Comparison of ENCODE assay signal across 25 mouse cellular contexts in the genomic region with DNA sequence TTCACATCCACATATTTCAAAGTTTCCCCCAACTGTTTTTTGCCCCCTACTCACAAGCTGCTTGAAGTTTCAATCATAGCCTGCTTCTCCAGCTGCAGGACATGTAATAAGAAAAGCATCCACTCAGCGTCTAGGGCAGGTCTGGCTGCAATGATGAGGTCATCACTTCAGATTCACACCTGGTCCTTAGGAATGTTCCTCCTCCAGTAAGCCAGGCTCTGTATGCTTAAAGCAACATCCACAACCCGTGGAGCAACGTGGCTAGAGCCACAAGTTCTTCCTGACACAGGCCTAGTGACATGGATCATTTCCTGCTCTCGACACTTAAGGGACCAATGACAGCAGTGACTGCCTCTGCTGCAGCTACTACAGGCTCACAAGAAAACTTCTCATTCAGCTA. TPM values are rescaled to one million over a fixed set of nuclear protein-coding genes. Genes with fewer than 3 reads are reported as not detected.
DNase-seq lines count a peak whose midpoint lies in the region; ATAC-seq and TF ChIP-seq lines count a peak whose summit lies in the region.
"Had no signal": no experiment of that assay in that cellular context is flagged by ENCODE, and none has a peak within 500 bp of the region (broad histone marks: within the 10 kb centered on the region; RNA-seq: fewer than 3 reads in every experiment).

No protein-coding gene starts in this region.

- no peak overlapping the region for H3K4me3 ChIP-seq in intestine, postnatal 0 days (ENCODE audit: low read depth, low read length)
- no peak overlapping the region for H3K4me3 ChIP-seq in intestine, embryonic 16.5 days (ENCODE audit: low read length)
- H3K4me3 ChIP-seq in lung, adult 2 months (replicated peaks; ENCODE audit: extremely low read depth, low read depth, low read length): no peak overlapping the region
- H3K4me3 ChIP-seq: embryonic facial prominence, embryonic 13.5 days; forebrain, embryonic 10.5 days; heart, embryonic 15.5 days; liver, embryonic 13.5 days; midbrain, embryonic 15.5 days; neural tube, embryonic 15.5 days had no signal

- no peak for TF ChIP-seq POLR2A in lung, adult 2 months (IDR thresholded peaks at IDR 0.05; ENCODE audit: borderline replicate concordance, extremely low read depth, low read depth, low read length)

- peak; percentile 68 for ATAC-seq in intestine, postnatal 0 days
- no peak for ATAC-seq in intestine, embryonic 16.5 days
- no peak for ATAC-seq in erythroblast, adult 5-6 weeks (replicated peaks; ENCODE audit: low FRiP score, poor library complexity, severe bottlenecking)
- ATAC-seq: forebrain, postnatal 0 days; hindbrain, embryonic 16.5 days; midbrain, embryonic 15.5 days had no signal

- WGBS in intestine, postnatal 0 days: 40% methylated on average over 4 of the region's 4 CpGs
- 45% methylated on average over 4 of the region's 4 CpGs for WGBS in intestine, embryonic 16.5 days
- WGBS in lung, adult 2 months: 30% methylated on average over 4 of the region's 4 CpGs

- H3K9me3 ChIP-seq in intestine, postnatal 0 days (ENCODE audit: control insufficient read depth): no peaks in the 10 kb centered on the region
- H3K9me3 ChIP-seq in intestine, embryonic 16.5 days (ENCODE audit: control insufficient read depth, low read length): no peaks in the 10 kb centered on the region
- H3K9me3 ChIP-seq: embryonic facial prominence, embryonic 13.5 days; forebrain, embryonic 10.5 days; heart, embryonic 15.5 days; liver, embryonic 13.5 days; midbrain, embryonic 15.5 days; neural tube, embryonic 15.5 days had no signal

- H3K4me2 ChIP-seq in intestine, postnatal 0 days (replicated peaks; ENCODE audit: low read depth): no peak overlapping the region
- H3K4me2 ChIP-seq in intestine, embryonic 16.5 days (ENCODE audit: low read depth, low read length): no peak overlapping the region
- H3K4me2 ChIP-seq: embryonic facial prominence, embryonic 13.5 days; heart, embryonic 15.5 days; liver, embryonic 13.5 days; midbrain, embryonic 15.5 days; neural tube, embryonic 15.5 days had no signal

- no peaks in the 10 kb centered on the region for H3K36me3 ChIP-seq in intestine, postnatal 0 days (ENCODE audit: control insufficient read depth, insufficient read depth)
- no peaks in the 10 kb centered on the region for H3K36me3 ChIP-seq in intestine, embryonic 16.5 days (ENCODE audit: control insufficient read depth, insufficient read depth, low read length)
- H3K36me3 ChIP-seq: embryonic facial prominence, embryonic 13.5 days; heart, embryonic 15.5 days; liver, embryonic 13.5 days; midbrain, embryonic 15.5 days; neural tube, embryonic 15.5 days had no signal

- H3K27ac ChIP-seq in intestine, postnatal 0 days (ENCODE audit: low read depth, low read length): no peak overlapping the region; the same call in 1 of the 2 replicates
- no peak overlapping the region for H3K27ac ChIP-seq in intestine, embryonic 16.5 days (ENCODE audit: low read length)
- H3K27ac ChIP-seq: embryonic facial prominence, embryonic 13.5 days; forebrain, embryonic 10.5 days; heart, embryonic 15.5 days; liver, embryonic 13.5 days; midbrain, embryonic 15.5 days; neural tube, embryonic 15.5 days had no signal

- TF ChIP-seq CTCF in intestine, postnatal 0 days (IDR thresholded peaks at IDR 0.05; ENCODE audit: low read depth): no peak
- TF ChIP-seq CTCF in lung, adult 2 months (IDR thresholded peaks at IDR 0.05; ENCODE audit: insufficient read depth, low read length): no peak

- intact Hi-C loops in gastrocnemius, postnatal 36 days (cut with DNase I): no loop called here

- peak; percentile 33 for DNase-seq in R1 (ENCODE audit: low read depth, low spot score)
- DNase-seq in lung, adult 2 months: peak; percentile 36
- peak; percentile 24 to 48 for DNase-seq in lung, postnatal 4 days
- DNase-seq in gastrocnemius, postnatal 36 days: no peak
- DNase-seq: adrenal gland, postnatal 10 days; cerebellum, adult 9-10 months; forebrain, postnatal 0 days; kidney, adult 11 months; kidney, postnatal 10 days; left cerebral cortex, postnatal 4 days; liver, embryonic 13.5 days; thymus, postnatal 36 days had no signal

- no peak overlapping the region for H3K9ac ChIP-seq in intestine, postnatal 0 days (ENCODE audit: low read depth, low read length)
- H3K9ac ChIP-seq in intestine, embryonic 16.5 days (ENCODE audit: low read depth, low read length): no peak overlapping the region
- H3K9ac ChIP-seq: embryonic facial prominence, embryonic 13.5 days; forebrain, postnatal 0 days; heart, embryonic 15.5 days; liver, embryonic 13.5 days; midbrain, embryonic 15.5 days; neural tube, embryonic 15.5 days had no signal

- no peaks in the 10 kb centered on the region for H3K4me1 ChIP-seq in intestine, postnatal 0 days (replicated peaks; ENCODE audit: control insufficient read depth, insufficient read depth, low read length)
- no peaks in the 10 kb centered on the region for H3K4me1 ChIP-seq in intestine, embryonic 16.5 days (ENCODE audit: control insufficient read depth, insufficient read depth, low read length)
- no peaks in the 10 kb centered on the region for H3K4me1 ChIP-seq in lung, adult 2 months (ENCODE audit: control insufficient read depth, insufficient read depth, low read length)
- H3K4me1 ChIP-seq: embryonic facial prominence, embryonic 13.5 days; midbrain, embryonic 15.5 days; neural tube, embryonic 15.5 days had no signal

- no peaks in the 10 kb centered on the region for H3K27me3 ChIP-seq in intestine, postnatal 0 days (replicated peaks; ENCODE audit: control insufficient read depth, insufficient read depth, low read length)
- H3K27me3 ChIP-seq in intestine, embryonic 16.5 days (replicated peaks; ENCODE audit: control insufficient read depth, insufficient read depth, low read length): no peaks in the 10 kb centered on the region
- H3K27me3 ChIP-seq: embryonic facial prominence, embryonic 13.5 days; heart, embryonic 15.5 days; liver, embryonic 13.5 days; midbrain, embryonic 15.5 days; neural tube, embryonic 15.5 days had no signal

RNA-seq across cellular contexts. Expression of gene Usp54, which starts 9.6 kb away (rescaled TPM):
- polyA plus RNA-seq in intestine, postnatal 0 days (2015; fragmentation: Nextera tagmentation; extraction: Ambion mirVana): 2.2 and 2.6 TPM in 2 replicates
- 3.1 and 3.3 TPM in 2 replicates for polyA plus RNA-seq in intestine, embryonic 16.5 days (2015; fragmentation: Nextera tagmentation; extraction: Ambion mirVana)
- 14.9 and 17.6 TPM in 2 replicates for polyA plus RNA-seq in lung, adult 2 months (2012; rRNA removed)
- total RNA-seq in erythroblast, adult 5-6 weeks (2015; ENCODE audit: low replicate concordance): 0.58 and 1.7 TPM in 2 replicates
- 2.0 and 3.2 TPM in 2 replicates for total RNA-seq in erythroblast, adult 5-6 weeks (2017; ENCODE audit: low replicate concordance)
- 1 to 10 TPM; 5.2 to 6.8 TPM for total RNA-seq in gastrocnemius, postnatal 36 days (2021)

RNA-seq across cellular contexts. Expression of gene Myoz1, which starts 25.1 kb away (rescaled TPM):
- polyA plus RNA-seq in intestine, postnatal 0 days (2015; fragmentation: Nextera tagmentation; extraction: Ambion mirVana): not detected in 2 replicates
- polyA plus RNA-seq in intestine, embryonic 16.5 days (2015; fragmentation: Nextera tagmentation; extraction: Ambion mirVana): 0.26 and 0.53 TPM in 2 replicates
- polyA plus RNA-seq in lung, adult 2 months (2012; rRNA removed): 19.8 TPM in 1 of 2 replicates, not detected in the other
- total RNA-seq in erythroblast, adult 5-6 weeks (2015; ENCODE audit: low replicate concordance): not detected in 2 replicates
- total RNA-seq in erythroblast, adult 5-6 weeks (2017; ENCODE audit: low replicate concordance): not detected in 2 replicates
- total RNA-seq in gastrocnemius, postnatal 36 days (2021): 1,000 to 10,000 TPM; 3,097 to 3,157 TPM
- total RNA-seq: hematopoietic stem cell, adult 5-6 weeks; layer of hippocampus, adult 18-20 months; left cerebral cortex, postnatal 4 days; megakaryocyte-erythroid progenitor cell, adult 5-6 weeks had no signal
- polyA plus RNA-seq: cortical plate, adult 2 months had no signal

RNA-seq across cellular contexts. Expression of gene Synpo2l, which starts 36.9 kb away (rescaled TPM):
- polyA plus RNA-seq in intestine, postnatal 0 days (2015; fragmentation: Nextera tagmentation; extraction: Ambion mirVana): 0.23 and 0.27 TPM in 2 replicates
- polyA plus RNA-seq in intestine, embryonic 16.5 days (2015; fragmentation: Nextera tagmentation; extraction: Ambion mirVana): 0.10 and 0.20 TPM in 2 replicates
- polyA plus RNA-seq in lung, adult 2 months (2012; rRNA removed): 1.5 and 4.3 TPM in 2 replicates
- total RNA-seq in erythroblast, adult 5-6 weeks (2015; ENCODE audit: low replicate concordance): not detected in 2 replicates
- not detected in 2 replicates for total RNA-seq in erythroblast, adult 5-6 weeks (2017; ENCODE audit: low replicate concordance)
- total RNA-seq in gastrocnemius, postnatal 36 days (2021): 100 to 1,000 TPM; 158 to 184 TPM
- total RNA-seq: hematopoietic stem cell, adult 5-6 weeks had no signal

RNA-seq across cellular contexts. Expression of gene Sec24c, which starts 42.9 kb away (rescaled TPM):
- 51.0 and 53.8 TPM in 2 replicates for polyA plus RNA-seq in intestine, postnatal 0 days (2015; fragmentation: Nextera tagmentation; extraction: Ambion mirVana)
- 92.7 and 106 TPM in 2 replicates for polyA plus RNA-seq in intestine, embryonic 16.5 days (2015; fragmentation: Nextera tagmentation; extraction: Ambion mirVana)
- polyA plus RNA-seq in lung, adult 2 months (2012; rRNA removed): 175 TPM in 2 replicates
- 20.8 and 32.6 TPM in 2 replicates for total RNA-seq in erythroblast, adult 5-6 weeks (2015; ENCODE audit: low replicate concordance)
- total RNA-seq in erythroblast, adult 5-6 weeks (2017; ENCODE audit: low replicate concordance): 60.1 and 67.7 TPM in 2 replicates
- total RNA-seq in gastrocnemius, postnatal 36 days (2021): 10 to 100 TPM; 71.5 to 73.6 TPM

Comparison
In these comparisons a context has a peak if more than half of its experiments do, and no peak if none do; other contexts are left out.
1. DNase-seq: peak in R1 (single experiment), lung, adult 2 months (single experiment) and lung, postnatal 4 days (2 of 2); none in gastrocnemius, postnatal 36 days (0 of 2).